Mouse (Mus musculus): ENCODE data around the gene Lrrc49. TPM values are rescaled to one million over a fixed set of nuclear protein-coding genes. Genes with fewer than 3 reads are reported as not detected.

Gene Lrrc49
- total RNA-seq, 1 experiment: 3.7 TPM

DNA sequence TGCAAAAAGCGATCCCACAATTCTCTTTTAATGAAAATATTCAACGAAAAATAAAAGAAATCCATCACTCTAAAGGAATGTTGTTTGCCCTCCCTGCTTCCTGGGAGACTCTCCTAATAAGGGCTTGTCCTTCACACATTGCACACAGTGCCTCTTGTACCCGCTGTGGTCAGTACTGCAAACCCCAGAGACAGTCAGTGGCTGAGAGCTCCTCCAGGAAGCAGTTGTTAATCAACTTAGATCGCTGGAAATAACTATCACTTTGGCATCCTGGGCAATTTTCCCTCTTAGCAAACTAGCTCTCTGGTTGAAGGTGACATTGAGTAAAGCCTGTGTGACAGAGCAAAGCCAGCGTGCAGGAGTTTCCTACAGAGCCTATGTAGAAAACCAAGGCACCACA lies 160.9 kb downstream of the Lrrc49 start:
- in situ Hi-C loops (cut with MboI; ENCODE audit: low sequenced_read_pairs in 2 of 2, unreplicated experiment in 2 of 2): no loop called here
- Histone ChIP-seq H3K36me3 (ENCODE audit: control insufficient read depth, insufficient read depth, low read length, poor library complexity, severe bottlenecking) (no peaks in the 10 kb centered on the region), H3K27ac (ENCODE audit: insufficient read depth, low read depth, low read length, poor library complexity, severe bottlenecking) (no peak overlapping the region), H3K4me1 (ENCODE audit: control insufficient read depth in 2 of 2, insufficient read depth in 2 of 2, low read length in 2 of 2, poor library complexity in 1 of 2) (no peaks in the 10 kb centered on the region), H3K9ac (ENCODE audit: insufficient read depth, low read depth, low read length, poor library complexity, severe bottlenecking) (no peak overlapping the region), H3K9me3 (ENCODE audit: control insufficient read depth, insufficient read depth, low read depth, low read length) (no peaks in the 10 kb centered on the region), H3K4me3 (ENCODE audit: insufficient read depth in 1 of 2, low read depth in 1 of 2, low read length in 2 of 2, poor library complexity in 1 of 2, severe bottlenecking in 1 of 2) (no peak overlapping the region)
- DNase-seq (ENCODE audit: low read depth, low spot score): no peak
- TF ChIP-seq MAFK (IDR thresholded peaks at IDR 0.05; ENCODE audit: insufficient read depth, low read depth, low read length) (no peak), CHD2 (IDR thresholded peaks at IDR 0.05; ENCODE audit: low read depth, low read length) (no peak), ZNF384 (IDR thresholded peaks at IDR 0.05; ENCODE audit: low read depth, low read length) (no peak), HCFC1 (IDR thresholded peaks at IDR 0.05; ENCODE audit: borderline replicate concordance, insufficient read depth, low read length) (no peak), ZC3H11A (IDR thresholded peaks at IDR 0.05; ENCODE audit: borderline replicate concordance, low read depth, low read length) (no peak)

GRCm38 (mm10) chr9:60526195-60526594 lies 161.8 kb downstream of the Lrrc49 start:
- Histone ChIP-seq H3K4me1 (ENCODE audit: control insufficient read depth in 2 of 2, insufficient read depth in 2 of 2, low read length in 2 of 2, poor library complexity in 1 of 2) (no peaks in the 10 kb centered on the region), H3K9me3 (ENCODE audit: control insufficient read depth, insufficient read depth, low read depth, low read length) (no peaks in the 10 kb centered on the region), H3K36me3 (ENCODE audit: control insufficient read depth, insufficient read depth, low read length, poor library complexity, severe bottlenecking) (no peaks in the 10 kb centered on the region), H3K27ac (ENCODE audit: insufficient read depth, low read depth, low read length, poor library complexity, severe bottlenecking) (no peak overlapping the region), H3K4me3 (ENCODE audit: insufficient read depth in 1 of 2, low read depth in 1 of 2, low read length in 2 of 2, poor library complexity in 1 of 2, severe bottlenecking in 1 of 2) (no peak overlapping the region), H3K9ac (ENCODE audit: insufficient read depth, low read depth, low read length, poor library complexity, severe bottlenecking) (no peak overlapping the region)
- no peak for DNase-seq (ENCODE audit: low read depth, low spot score)
- no peak for TF ChIP-seq ZC3H11A (IDR thresholded peaks at IDR 0.05; ENCODE audit: borderline replicate concordance, low read depth, low read length)
- TF ChIP-seq ZNF384 (IDR thresholded peaks at IDR 0.05; ENCODE audit: low read depth, low read length): no peak
- no peak for TF ChIP-seq HCFC1 (IDR thresholded peaks at IDR 0.05; ENCODE audit: borderline replicate concordance, insufficient read depth, low read length)
- TF ChIP-seq MAFK (IDR thresholded peaks at IDR 0.05; ENCODE audit: insufficient read depth, low read depth, low read length): no peak
- TF ChIP-seq CHD2 (IDR thresholded peaks at IDR 0.05; ENCODE audit: low read depth, low read length): no peak
- in situ Hi-C loops (cut with MboI; ENCODE audit: low sequenced_read_pairs in 2 of 2, unreplicated experiment in 2 of 2): no loop called here

DNA sequence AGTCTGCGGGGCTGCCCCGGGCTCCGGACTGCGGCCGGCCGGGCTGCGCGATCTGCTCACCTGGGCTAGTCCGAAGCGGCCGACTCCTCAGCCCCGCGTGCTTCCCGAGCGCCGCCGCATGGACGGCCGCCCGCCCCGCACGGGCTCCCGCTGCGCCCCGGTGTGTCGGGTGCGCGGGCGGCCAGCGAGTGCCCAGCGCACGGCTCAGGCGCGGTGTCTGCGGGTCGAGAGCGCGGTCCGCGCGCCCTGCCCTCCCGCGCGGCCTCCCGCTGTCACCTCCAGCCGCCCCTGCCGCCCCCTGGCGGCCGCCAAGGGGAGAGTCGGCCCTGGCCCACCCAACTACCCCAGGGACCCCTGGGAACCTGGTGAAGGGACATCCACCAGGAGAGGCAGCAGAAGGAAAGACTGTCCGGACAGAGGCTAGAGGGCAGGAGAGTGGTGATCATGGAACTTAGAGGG lies 166.1 kb downstream of the Lrrc49 start, which contains the start of gene Thsd4:
Thsd4 (minus strand) TSS at position 241 of the 459 bp plus-strand sequence.
- TF ChIP-seq ZNF384 (IDR thresholded peaks at IDR 0.05; ENCODE audit: low read depth, low read length) (no peak), ZC3H11A (IDR thresholded peaks at IDR 0.05; ENCODE audit: borderline replicate concordance, low read depth, low read length) (no peak), MAFK (IDR thresholded peaks at IDR 0.05; ENCODE audit: insufficient read depth, low read depth, low read length) (no peak), HCFC1 (IDR thresholded peaks at IDR 0.05; ENCODE audit: borderline replicate concordance, insufficient read depth, low read length) (no peak), CHD2 (IDR thresholded peaks at IDR 0.05; ENCODE audit: low read depth, low read length) (no peak)
- H3K4me1 ChIP-seq (ENCODE audit: control insufficient read depth in 2 of 2, insufficient read depth in 2 of 2, low read length in 2 of 2, poor library complexity in 1 of 2): no peaks in the 10 kb centered on the region
- H3K9ac ChIP-seq (ENCODE audit: insufficient read depth, low read depth, low read length, poor library complexity, severe bottlenecking): peak within 1 kb of the TSS; percentile 66
- no peak within 1 kb of the TSS for H3K27ac ChIP-seq (ENCODE audit: insufficient read depth, low read depth, low read length, poor library complexity, severe bottlenecking)
- in situ Hi-C loops (cut with MboI; ENCODE audit: low sequenced_read_pairs in 2 of 2, unreplicated experiment in 2 of 2): no loop called here
- H3K4me3 ChIP-seq (ENCODE audit: insufficient read depth in 1 of 2, low read depth in 1 of 2, low read length in 2 of 2, poor library complexity in 1 of 2, severe bottlenecking in 1 of 2): peak within 1 kb of the TSS; percentile 52 to 75
- no peak for DNase-seq (ENCODE audit: low read depth, low spot score)
- H3K36me3 ChIP-seq (ENCODE audit: control insufficient read depth, insufficient read depth, low read length, poor library complexity, severe bottlenecking): no peaks in the 10 kb centered on the region
- H3K9me3 ChIP-seq (ENCODE audit: control insufficient read depth, insufficient read depth, low read depth, low read length): no peaks in the 10 kb centered on the region

- peak overlapping the region in 1 of 2 experiments; percentile 52; a peak in 2 of 4 replicates for H3K4me3 ChIP-seq (ENCODE audit: insufficient read depth in 1 of 2, low read depth in 1 of 2, low read length in 2 of 2, poor library complexity in 1 of 2, severe bottlenecking in 1 of 2)
- no peak overlapping the region for H3K27ac ChIP-seq (ENCODE audit: insufficient read depth, low read depth, low read length, poor library complexity, severe bottlenecking)
- in situ Hi-C loops (cut with MboI; ENCODE audit: low sequenced_read_pairs in 2 of 2, unreplicated experiment in 2 of 2): no loop called here
Observed at GRCm38 (mm10) chr9:60521143-60521542, 166.8 kb downstream of the Lrrc49 start.

More at GRCm38 (mm10) chr9:60521143-60521542, 166.8 kb downstream of the Lrrc49 start:
- Histone ChIP-seq H3K4me1 (ENCODE audit: control insufficient read depth in 2 of 2, insufficient read depth in 2 of 2, low read length in 2 of 2, poor library complexity in 1 of 2) (no peaks in the 10 kb centered on the region), H3K36me3 (ENCODE audit: control insufficient read depth, insufficient read depth, low read length, poor library complexity, severe bottlenecking) (no peaks in the 10 kb centered on the region), H3K9me3 (ENCODE audit: control insufficient read depth, insufficient read depth, low read depth, low read length) (no peaks in the 10 kb centered on the region), H3K9ac (ENCODE audit: insufficient read depth, low read depth, low read length, poor library complexity, severe bottlenecking) (no peak overlapping the region)
- DNase-seq (ENCODE audit: low read depth, low spot score): no peak
- TF ChIP-seq ZNF384 (IDR thresholded peaks at IDR 0.05; ENCODE audit: low read depth, low read length) (no peak), ZC3H11A (IDR thresholded peaks at IDR 0.05; ENCODE audit: borderline replicate concordance, low read depth, low read length) (no peak), CHD2 (IDR thresholded peaks at IDR 0.05; ENCODE audit: low read depth, low read length) (no peak), MAFK (IDR thresholded peaks at IDR 0.05; ENCODE audit: insufficient read depth, low read depth, low read length) (no peak), HCFC1 (IDR thresholded peaks at IDR 0.05; ENCODE audit: borderline replicate concordance, insufficient read depth, low read length) (no peak)

Data from ES-E14 (cell line).